Mouse (Mus musculus) kidney, adult 18-20 months (tissue): ENCODE data around the gene Plcb4.

Experiments
- DNase-seq: peaks from one replicate; pipeline ENCODE4 v3.0.0; 2021

Plcb4 gene

DNA sequence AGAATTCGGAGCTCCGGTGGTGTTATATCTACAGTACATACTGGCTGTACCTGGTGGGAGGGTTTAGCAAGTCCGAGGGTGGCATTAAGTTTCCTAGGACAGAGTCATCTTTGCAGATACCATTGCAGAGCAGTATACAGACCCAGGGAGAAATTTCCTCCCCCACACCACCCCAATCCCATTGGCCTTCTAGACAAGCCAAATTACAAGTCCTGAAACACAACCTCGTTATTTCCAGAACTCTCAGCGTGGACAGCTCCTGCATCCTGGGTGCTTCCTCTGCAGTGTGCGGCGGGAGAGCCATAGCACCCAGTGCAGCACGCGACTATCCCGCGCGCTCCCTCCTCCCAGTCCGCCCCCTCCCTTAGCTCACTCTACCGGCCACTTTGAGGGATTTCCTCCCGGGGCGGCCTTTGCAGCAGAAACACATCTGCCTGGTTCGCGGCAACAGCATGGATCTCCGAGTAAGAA, 399.1 kb downstream of the Plcb4 start:
- DNase-seq = no peak

DNA sequence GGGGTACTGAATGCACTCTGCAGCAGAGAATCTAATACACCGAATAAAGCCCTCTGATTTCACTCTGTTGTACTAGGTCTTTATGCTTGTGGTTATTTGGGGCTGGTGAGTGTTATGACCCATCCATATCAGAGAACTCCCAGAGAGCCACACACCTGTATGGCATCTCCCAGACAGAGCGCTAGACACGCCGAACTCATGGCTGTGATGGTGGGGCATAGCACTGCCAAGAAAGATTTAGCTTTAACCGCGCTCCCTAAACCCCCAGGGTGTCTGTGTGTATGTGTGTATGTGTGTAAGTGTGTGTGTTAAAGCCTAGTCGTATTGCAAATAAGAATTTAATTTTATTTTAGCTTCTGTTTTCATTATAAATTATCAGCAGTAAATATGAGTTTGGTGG, 399.6 kb downstream of the Plcb4 start:
- DNase-seq = no peak

GRCm38 (mm10) chr2:136059029-136059669, 400.3 kb downstream of the Plcb4 start:
- DNase-seq = no peak
